In genomic region chr1:193673236-193673830, GRCm38 (mm10) we compare ENCODE assay signal across 8 mouse cellular contexts.
DNase-seq lines count a peak whose midpoint lies in the region; ATAC-seq and TF ChIP-seq lines count a peak whose summit lies in the region.

No protein-coding gene starts in this region.

- DNase-seq in left cerebral cortex, adult 18-20 months (ENCODE audit: low spot score in 2 of 2): peak; percentile 25 to 32
- DNase-seq in left cerebral cortex, adult 11 months (ENCODE audit: low spot score): no peak
- DNase-seq in adipocyte (ENCODE audit: low spot score): peak; percentile 70
- DNase-seq in embryo, embryonic 10.5 days (ENCODE audit: low spot score): peak; percentile 64
- DNase-seq in hindbrain, postnatal 0 days (ENCODE audit: low spot score): peak; percentile 79
- DNase-seq in liver, adult 2 months (ENCODE audit: extremely low read depth, low read depth, low spot score): peak; percentile 32
- peak; percentile 50 to 53 for DNase-seq in right cerebral cortex, postnatal 10 days (ENCODE audit: low spot score in 2 of 2)
- no peak for DNase-seq in yolk sac, embryonic 10.5 days (ENCODE audit: low spot score)

- H3K4me3 ChIP-seq in hindbrain, postnatal 0 days (ENCODE audit: low read length): no peak overlapping the region
- no peak overlapping the region for H3K4me3 ChIP-seq in liver, adult 2 months (ENCODE audit: insufficient read depth, low read depth, low read length)

- H3K79me2 ChIP-seq in liver, adult 2 months (ENCODE audit: control insufficient read depth, insufficient read depth, low read length): no peaks in the 10 kb centered on the region

- no peaks in the 10 kb centered on the region for H3K27me3 ChIP-seq in hindbrain, postnatal 0 days (ENCODE audit: insufficient read depth, low read length)
- H3K27me3 ChIP-seq in liver, adult 2 months (ENCODE audit: control insufficient read depth, insufficient read depth, low read length): no peaks in the 10 kb centered on the region

- 0 out of 2 replicates have a peak, but pooled peaks cover 2% of the 10 kb centered on the region for H3K4me1 ChIP-seq in hindbrain, postnatal 0 days (ENCODE audit: insufficient read depth, low read length)
- H3K4me1 ChIP-seq in liver, adult 2 months (ENCODE audit: control insufficient read depth, insufficient read depth, low read length): no peaks in the 10 kb centered on the region

- H3K9me3 ChIP-seq in hindbrain, postnatal 0 days (ENCODE audit: low read length): no peaks in the 10 kb centered on the region

- H3K36me3 ChIP-seq in hindbrain, postnatal 0 days (ENCODE audit: insufficient read depth, low read length): no peaks in the 10 kb centered on the region
- no peaks in the 10 kb centered on the region for H3K36me3 ChIP-seq in liver, adult 2 months (ENCODE audit: control insufficient read depth, insufficient read depth, low read length)

- H3K9ac ChIP-seq in hindbrain, postnatal 0 days (replicated peaks; ENCODE audit: low read length): no peak overlapping the region
- no peak overlapping the region for H3K9ac ChIP-seq in liver, adult 2 months (ENCODE audit: low read depth, low read length)

- no peak overlapping the region for H3K4me2 ChIP-seq in hindbrain, postnatal 0 days (ENCODE audit: low read depth, low read length)

- peak; percentile 74 for TF ChIP-seq CTCF in hindbrain, postnatal 0 days (IDR thresholded peaks at IDR 0.05; ENCODE audit: low read depth)
- 0 out of 2 replicates have a peak, but pooled peaks have one; percentile 4 for TF ChIP-seq CTCF in liver, adult 2 months (IDR thresholded peaks at IDR 0.05; ENCODE audit: low read depth, low read length)

- WGBS in hindbrain, postnatal 0 days: 33% methylated on average over 3 of the region's 3 CpGs
- WGBS in liver, adult 2 months: 13% methylated on average over 3 of the region's 3 CpGs

- ATAC-seq in hindbrain, postnatal 0 days: no peak

- TF ChIP-seq POLR2A in liver, adult 2 months (IDR thresholded peaks at IDR 0.05; ENCODE audit: extremely low read depth, insufficient read depth, low read length): no peak

- no peak overlapping the region for H3K27ac ChIP-seq in hindbrain, postnatal 0 days
- H3K27ac ChIP-seq in liver, adult 2 months (replicated peaks; ENCODE audit: insufficient read depth, low read depth, low read length): no peak overlapping the region

Comparison
In these comparisons a context has a peak if more than half of its experiments do, and no peak if none do; other contexts are left out.
1. DNase-seq: peak in left cerebral cortex, adult 18-20 months (2 of 2), adipocyte (single experiment), embryo, embryonic 10.5 days (single experiment), hindbrain, postnatal 0 days (single experiment), liver, adult 2 months (single experiment) and right cerebral cortex, postnatal 10 days (2 of 2); none in left cerebral cortex, adult 11 months (single experiment) and yolk sac, embryonic 10.5 days (single experiment).